Mouse (Mus musculus) intestine, embryonic 16.5 days (tissue): ENCODE data around the gene Psmc3. TPM values are rescaled to one million over a fixed set of nuclear protein-coding genes. Genes with fewer than 3 reads are reported as not detected.

Source experiments
- ATAC-seq: fragments of 200-750 bp; cut with Nextera tagmentation; 2 replicates; pipeline ENCODE4 v1.8.0; 2017; ENCODE audit warnings: moderate TSS enrichment, moderate library complexity
- H3K27ac ChIP-seq: fragments of 300-500 bp; sonication (generic); 2 replicates; pipeline ENCODE4 v1.5.1; 2014; ENCODE audit warnings: mild to moderate bottlenecking, low read length
- H3K27me3 ChIP-seq: fragments of 300-500 bp; sonication (generic); replicated peaks from 2 replicates; pipeline ENCODE4 v1.6.1; 2014; ENCODE audit warnings: low read length, control low read depth, mixed read lengths; ENCODE audit not compliant: control insufficient read depth, insufficient read depth
- H3K36me3 ChIP-seq: fragments of 300-500 bp; sonication (generic); 2 replicates; pipeline ENCODE4 v1.6.1; 2014; ENCODE audit warnings: low read length, control low read depth; ENCODE audit not compliant: control insufficient read depth, insufficient read depth
- H3K4me1 ChIP-seq: fragments of 300-500 bp; sonication (generic); 2 replicates; pipeline ENCODE4 v1.6.1; 2014; ENCODE audit warnings: low read length, control low read depth, mixed read lengths; ENCODE audit not compliant: control insufficient read depth, insufficient read depth
- H3K4me2 ChIP-seq: fragments of 300-500 bp; sonication (generic); 2 replicates; pipeline ENCODE4 v1.6.1; 2014; ENCODE audit warnings: low read depth, low read length, control low read depth
- H3K4me3 ChIP-seq: fragments of 300-500 bp; sonication (generic); 2 replicates; pipeline ENCODE4 v1.5.1; 2014; ENCODE audit warnings: mild to moderate bottlenecking, low read length
- H3K9ac ChIP-seq: fragments of 300-500 bp; sonication (generic); 2 replicates; pipeline ENCODE4 v1.6.1; 2014; ENCODE audit warnings: low read depth, low read length
- H3K9me3 ChIP-seq: fragments of 300-500 bp; sonication (generic); 2 replicates; pipeline ENCODE4 v1.6.1; 2016; ENCODE audit warnings: low read length, control low read depth; ENCODE audit not compliant: control insufficient read depth
- WGBS: fragments of 180-500 bp; shearing (Covaris S2); extraction: QIAGEN DNeasy Blood & Tissue Kit; methylation state at CpG from one replicate; pipeline ENCODE4 v1.1.7; 2014; 5-methylcytosine and 5-hydroxymethylcytosine counted together
- polyA plus RNA-seq: library from polyadenylated mRNA; unstranded; fragments of >200 nt; fragmentation: Nextera tagmentation; extraction: Ambion mirVana; gene quantifications from 2 replicates; pipeline ENCODE4 v1.2.1, GENCODE M21; 2015

The Psmc3 gene
- polyA plus RNA-seq, 1 experiment from 2014 or later = 252 TPM

GRCm38 (mm10) chr2:91084179-91084820, 30.5 kb downstream of the Psmc3 start:
- Histone ChIP-seq H3K4me3 (no peak overlapping the region), H3K4me2 (no peak overlapping the region), H3K27ac (peak overlapping the region; percentile 2; the same call in 1 of the 2 replicates), H3K4me1 (no peaks in the 10 kb centered on the region), H3K36me3 (no peaks in the 10 kb centered on the region), H3K27me3 (no peaks in the 10 kb centered on the region), H3K9me3 (no peaks in the 10 kb centered on the region), H3K9ac (peak overlapping the region; percentile 2; the same call in 1 of the 2 replicates)
- no peak for ATAC-seq
- WGBS = 81% methylated on average over 15 of the region's 15 CpGs

GRCm38 (mm10) chr2:91085494-91086391, 31.9 kb downstream of the Psmc3 start:
- H3K9me3 ChIP-seq = no peaks in the 10 kb centered on the region
- 87% methylated on average over 14 of the region's 14 CpGs for WGBS

GRCm38 (mm10) chr2:91086392-91087237, 32.8 kb downstream of the Psmc3 start:
- Histone ChIP-seq H3K27ac (no peak overlapping the region), H3K27me3 (no peaks in the 10 kb centered on the region), H3K9ac (no peak overlapping the region), H3K4me2 (no peak overlapping the region), H3K9me3 (no peaks in the 10 kb centered on the region), H3K4me3 (no peak overlapping the region), H3K36me3 (no peaks in the 10 kb centered on the region), H3K4me1 (no peaks in the 10 kb centered on the region)
- 73% methylated on average over 9 of the region's 9 CpGs for WGBS
- ATAC-seq = no peak

More at GRCm38 (mm10) chr2:91085494-91086391, 31.9 kb downstream of the Psmc3 start:
- ATAC-seq = no peak
- no peak overlapping the region for H3K27ac ChIP-seq
- no peak overlapping the region for H3K4me3 ChIP-seq
- H3K27me3 ChIP-seq = no peaks in the 10 kb centered on the region
- H3K9ac ChIP-seq = no peak overlapping the region
- H3K4me1 ChIP-seq = no peaks in the 10 kb centered on the region
- no peaks in the 10 kb centered on the region for H3K36me3 ChIP-seq
- H3K4me2 ChIP-seq = no peak overlapping the region

- Histone ChIP-seq H3K9me3 (no peaks in the 10 kb centered on the region), H3K36me3 (no peaks in the 10 kb centered on the region), H3K27ac (no peak overlapping the region), H3K4me2 (no peak overlapping the region), H3K27me3 (no peaks in the 10 kb centered on the region), H3K4me1 (no peaks in the 10 kb centered on the region), H3K4me3 (no peak overlapping the region), H3K9ac (no peak overlapping the region)
- ATAC-seq = no peak
- 79% methylated on average over 9 of the region's 9 CpGs for WGBS
These were observed 33.6 kb downstream of the Psmc3 start for GRCm38 (mm10) chr2:91087453-91087852.

GRCm38 (mm10) chr2:91088987-91089386, 35.2 kb downstream of the Psmc3 start:
- Histone ChIP-seq H3K4me3 (no peak overlapping the region), H3K27me3 (no peaks in the 10 kb centered on the region)
- 77% methylated on average over 9 of the region's 9 CpGs for WGBS

GRCm38 (mm10) chr2:91090208-91090607, 36.4 kb downstream of the Psmc3 start:
- H3K27me3 ChIP-seq = no peaks in the 10 kb centered on the region
- no peaks in the 10 kb centered on the region for H3K9me3 ChIP-seq
- H3K27ac ChIP-seq = no peak overlapping the region
- H3K4me2 ChIP-seq = no peak overlapping the region
- WGBS = 70% methylated on average over 6 of the region's 6 CpGs
- no peak for ATAC-seq
- H3K4me3 ChIP-seq = no peak overlapping the region
- H3K36me3 ChIP-seq = no peaks in the 10 kb centered on the region
- H3K4me1 ChIP-seq = no peaks in the 10 kb centered on the region
- no peak overlapping the region for H3K9ac ChIP-seq

More at GRCm38 (mm10) chr2:91088987-91089386, 35.2 kb downstream of the Psmc3 start:
- H3K4me1 ChIP-seq = no peaks in the 10 kb centered on the region
- H3K36me3 ChIP-seq = no peaks in the 10 kb centered on the region
- no peak overlapping the region for H3K27ac ChIP-seq
- no peaks in the 10 kb centered on the region for H3K9me3 ChIP-seq
- no peak overlapping the region for H3K4me2 ChIP-seq
- no peak overlapping the region for H3K9ac ChIP-seq
- no peak for ATAC-seq

GRCm38 (mm10) chr2:91090827-91091226, 37.0 kb downstream of the Psmc3 start:
- Histone ChIP-seq H3K9ac (no peak overlapping the region), H3K4me3 (no peak overlapping the region), H3K27me3 (no peaks in the 10 kb centered on the region), H3K4me2 (no peak overlapping the region), H3K36me3 (no peaks in the 10 kb centered on the region), H3K9me3 (no peaks in the 10 kb centered on the region), H3K27ac (no peak overlapping the region), H3K4me1 (no peaks in the 10 kb centered on the region)
- 70% methylated on average over 6 of the region's 6 CpGs for WGBS
- no peak for ATAC-seq

GRCm38 (mm10) chr2:91096524-91096923, 42.7 kb downstream of the Psmc3 start:
- Histone ChIP-seq H3K4me2 (no peak overlapping the region), H3K4me3 (0 out of 2 replicates have a peak overlapping the region, but pooled peaks have one; percentile 3)
- ATAC-seq = no peak

GRCm38 (mm10) chr2:91097015-91097414, 43.2 kb downstream of the Psmc3 start:
- H3K27ac ChIP-seq = no peak overlapping the region
- H3K27me3 ChIP-seq = no peaks in the 10 kb centered on the region
- H3K4me3 ChIP-seq = 0 out of 2 replicates have a peak overlapping the region, but pooled peaks have one; percentile 3
- 84% methylated on average over 10 of the region's 10 CpGs for WGBS
- no peak overlapping the region for H3K4me2 ChIP-seq
- no peak for ATAC-seq
- H3K9me3 ChIP-seq = no peaks in the 10 kb centered on the region
- 0 out of 2 replicates have a peak overlapping the region, but pooled peaks have one; percentile 15 for H3K9ac ChIP-seq
- H3K4me1 ChIP-seq = no peaks in the 10 kb centered on the region
- no peaks in the 10 kb centered on the region for H3K36me3 ChIP-seq

More at GRCm38 (mm10) chr2:91096524-91096923, 42.7 kb downstream of the Psmc3 start:
- H3K36me3 ChIP-seq = no peaks in the 10 kb centered on the region
- WGBS = 64% methylated on average over 14 of the region's 14 CpGs
- H3K27ac ChIP-seq = no peak overlapping the region
- H3K4me1 ChIP-seq = no peaks in the 10 kb centered on the region
- 0 out of 2 replicates have a peak overlapping the region, but pooled peaks have one; percentile 15 for H3K9ac ChIP-seq
- no peaks in the 10 kb centered on the region for H3K9me3 ChIP-seq
- no peaks in the 10 kb centered on the region for H3K27me3 ChIP-seq
